Mouse (Mus musculus) liver, adult (tissue): ENCODE measurements around the gene Gys1.

Source experiments
- GATA4 ChIP-seq: IDR thresholded peaks from 2 replicates; pipeline ENCODE4 v1.6.1; 2014; ENCODE audit warnings: mild to moderate bottlenecking, low read length; ENCODE audit not compliant: insufficient replicate concordance

Gene Gys1

DNA sequence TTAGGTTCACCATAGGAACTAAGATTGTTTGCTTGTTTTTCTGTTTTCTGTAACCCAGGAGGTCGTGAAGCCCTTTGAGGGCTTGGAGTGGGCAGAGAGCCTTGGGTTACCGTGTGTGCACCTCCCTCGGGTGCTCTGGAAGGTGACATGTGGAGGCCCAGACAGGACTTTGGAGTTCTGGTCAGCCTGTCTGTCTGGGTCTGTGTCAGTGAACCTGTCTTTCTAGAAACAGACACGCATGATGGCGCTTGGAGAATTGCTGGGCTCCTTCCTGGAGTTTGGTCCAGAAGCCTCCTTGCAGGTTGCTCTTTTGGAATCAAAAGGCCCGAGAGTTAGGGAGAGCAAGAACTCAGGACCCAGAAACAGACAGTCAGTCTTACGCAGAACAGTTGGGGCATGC, 25.7 kb downstream of the Gys1 start:
- TF ChIP-seq GATA4: no peak

DNA sequence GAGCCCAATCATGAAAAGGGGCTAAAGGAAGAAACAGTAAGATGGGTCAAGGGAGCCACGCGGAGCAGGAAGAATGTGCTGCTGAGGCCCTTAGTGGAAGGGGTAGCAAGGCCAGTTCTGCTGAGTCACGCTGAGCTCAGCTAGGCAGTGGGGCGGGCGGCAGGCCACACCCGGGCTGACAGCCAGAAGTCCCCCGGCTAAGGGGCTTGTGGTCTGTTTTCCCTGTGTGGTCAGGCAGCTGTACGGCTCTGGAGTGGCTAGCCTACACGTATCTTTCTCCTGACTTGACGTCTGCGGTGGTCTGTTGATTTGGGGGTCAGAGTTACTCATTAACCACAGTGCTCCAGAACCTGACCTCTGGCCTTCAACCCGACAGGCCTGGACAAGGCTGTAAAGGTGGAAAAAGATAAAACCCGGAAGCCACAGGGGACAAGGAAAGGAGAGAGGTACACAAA, 26.2 kb downstream of the Gys1 start:
- peak; percentile 63; the same call in 1 of the 2 replicates for TF ChIP-seq GATA4

DNA sequence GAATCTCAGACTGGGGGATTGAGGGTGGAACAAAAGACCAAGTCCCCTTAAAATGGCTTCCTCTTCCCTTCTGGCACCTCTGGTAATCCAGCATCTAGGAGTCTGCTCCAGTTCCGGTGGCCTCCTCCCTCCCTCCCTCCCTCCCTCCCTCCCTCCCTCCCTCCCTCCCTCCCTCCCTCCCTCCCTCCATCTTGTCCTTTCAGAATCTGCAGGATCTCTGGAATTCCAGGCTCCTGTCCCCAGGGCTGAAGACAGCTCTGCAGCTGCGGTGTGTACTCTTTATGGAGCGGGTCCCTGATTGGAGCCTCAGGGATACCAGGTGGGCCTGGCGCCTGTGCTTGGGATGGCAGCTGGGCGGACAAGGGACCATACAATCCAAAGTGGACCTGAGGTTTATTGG, 26.7 kb downstream of the Gys1 start:
- TF ChIP-seq GATA4: no peak

DNA sequence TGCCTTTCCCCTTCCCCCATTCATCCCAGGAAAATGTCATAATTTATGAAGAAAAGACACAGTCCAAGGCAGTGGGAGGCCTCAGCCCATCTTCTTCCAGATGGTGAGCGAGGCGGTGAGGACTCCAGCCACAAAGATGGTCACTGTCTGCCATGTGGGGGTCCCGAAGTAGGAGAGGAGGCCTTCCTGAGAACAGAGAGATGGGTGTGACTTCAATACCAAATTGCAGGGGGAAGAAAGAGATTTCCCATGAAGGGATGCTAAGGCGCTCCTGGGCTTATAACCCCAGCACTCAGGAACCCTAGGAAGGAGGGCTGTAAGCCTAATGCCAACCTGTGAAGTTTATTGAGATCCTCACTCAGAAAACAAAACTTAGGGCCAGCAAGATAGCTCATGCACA, 27.1 kb downstream of the Gys1 start:
- TF ChIP-seq GATA4: no peak

DNA sequence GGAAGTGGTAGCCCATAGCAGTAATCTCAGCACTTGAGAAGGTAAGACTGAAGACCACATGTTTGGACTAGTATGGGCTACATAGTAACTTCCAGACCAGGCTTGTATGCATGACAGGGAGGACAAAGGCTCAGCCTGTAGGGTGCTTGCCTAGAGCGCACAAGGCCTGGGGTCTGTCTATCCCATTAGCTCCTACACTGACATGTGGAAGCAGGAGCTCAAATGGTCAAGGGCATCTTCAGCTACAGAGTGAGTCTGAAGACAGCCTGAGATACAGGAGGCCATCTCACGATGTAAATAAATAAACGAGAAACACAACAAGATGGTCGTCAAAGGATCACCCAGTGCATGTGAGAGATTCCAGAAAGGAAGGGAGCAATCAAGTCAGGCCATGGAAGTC, 27.7 kb downstream of the Gys1 start:
- no peak for TF ChIP-seq GATA4

DNA sequence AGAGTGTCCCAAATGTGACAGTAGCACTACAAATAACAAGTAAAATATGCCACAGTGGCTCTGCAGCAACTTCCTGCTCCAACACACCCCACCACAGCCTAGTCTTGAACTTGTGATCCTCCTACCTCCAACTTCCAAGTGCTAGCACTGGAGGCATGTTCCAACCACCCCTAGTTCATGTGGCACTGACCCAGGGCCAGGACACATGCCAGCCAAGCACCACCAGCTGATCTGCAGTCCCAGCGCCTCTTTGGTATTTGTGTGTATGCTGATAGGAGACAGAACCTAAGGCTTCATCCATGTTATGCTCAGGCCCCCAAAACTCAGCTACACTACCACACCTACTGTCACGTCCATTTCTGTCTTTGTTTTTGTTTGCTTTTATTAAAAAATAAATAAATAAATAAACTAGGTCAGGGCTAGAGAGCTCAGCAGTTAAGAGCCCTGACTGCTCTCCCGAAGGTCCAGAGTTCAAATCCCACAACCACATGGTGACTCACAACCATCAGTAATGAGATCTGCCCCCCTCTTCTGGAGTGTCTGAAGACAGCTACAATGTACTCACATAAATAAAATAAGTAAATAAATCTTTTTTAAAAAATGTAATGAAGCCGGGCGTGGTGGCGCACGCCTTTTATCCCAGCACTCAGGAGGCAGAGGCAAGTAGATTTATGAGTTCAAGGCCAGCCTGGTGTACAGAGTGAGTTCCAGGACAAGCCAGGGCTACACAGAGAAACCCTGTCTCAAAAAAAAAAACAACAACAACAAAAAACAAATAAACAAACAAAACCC, 29.5 kb downstream of the Gys1 start:
- no peak for TF ChIP-seq GATA4

DNA sequence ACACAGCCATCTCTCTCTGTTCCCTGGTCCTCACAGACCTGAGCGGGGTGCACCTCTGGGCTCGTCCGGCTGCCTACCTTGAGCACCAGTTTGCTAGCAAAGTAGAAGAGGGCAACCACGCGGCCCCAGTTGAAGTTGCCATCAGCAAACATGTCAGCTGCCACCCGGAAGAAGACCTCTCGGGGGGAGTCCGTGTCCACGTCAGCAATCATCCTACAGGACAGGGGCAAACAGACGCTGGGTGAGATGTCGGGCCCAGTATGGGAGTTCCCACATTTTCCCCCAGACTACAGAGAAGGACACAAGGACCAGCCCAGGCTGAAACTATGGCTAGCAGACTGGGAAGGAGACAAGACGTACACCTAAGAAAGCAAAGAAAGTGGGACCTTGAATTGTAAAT, 30.5 kb downstream of the Gys1 start:
- TF ChIP-seq GATA4: no peak

DNA sequence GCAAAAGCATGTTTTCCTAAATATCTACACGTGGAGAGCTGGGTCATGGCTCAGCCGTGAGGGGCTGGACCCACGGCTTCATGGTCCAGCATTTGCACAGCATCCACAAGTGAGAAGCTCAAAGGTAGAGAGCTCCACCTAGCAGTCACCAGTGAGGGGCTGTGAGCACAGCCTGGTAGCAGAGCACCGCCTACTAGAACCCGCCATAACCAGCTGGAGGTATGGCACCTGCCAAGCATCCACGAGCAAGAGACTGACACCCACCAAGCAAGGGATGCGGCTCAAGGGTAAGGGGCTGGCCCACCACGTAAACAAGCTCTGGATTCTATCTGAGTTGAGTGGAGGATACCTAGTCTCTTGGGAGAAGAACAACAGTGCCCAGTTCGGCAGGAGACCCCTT, 30.9 kb downstream of the Gys1 start:
- TF ChIP-seq GATA4: no peak

DNA sequence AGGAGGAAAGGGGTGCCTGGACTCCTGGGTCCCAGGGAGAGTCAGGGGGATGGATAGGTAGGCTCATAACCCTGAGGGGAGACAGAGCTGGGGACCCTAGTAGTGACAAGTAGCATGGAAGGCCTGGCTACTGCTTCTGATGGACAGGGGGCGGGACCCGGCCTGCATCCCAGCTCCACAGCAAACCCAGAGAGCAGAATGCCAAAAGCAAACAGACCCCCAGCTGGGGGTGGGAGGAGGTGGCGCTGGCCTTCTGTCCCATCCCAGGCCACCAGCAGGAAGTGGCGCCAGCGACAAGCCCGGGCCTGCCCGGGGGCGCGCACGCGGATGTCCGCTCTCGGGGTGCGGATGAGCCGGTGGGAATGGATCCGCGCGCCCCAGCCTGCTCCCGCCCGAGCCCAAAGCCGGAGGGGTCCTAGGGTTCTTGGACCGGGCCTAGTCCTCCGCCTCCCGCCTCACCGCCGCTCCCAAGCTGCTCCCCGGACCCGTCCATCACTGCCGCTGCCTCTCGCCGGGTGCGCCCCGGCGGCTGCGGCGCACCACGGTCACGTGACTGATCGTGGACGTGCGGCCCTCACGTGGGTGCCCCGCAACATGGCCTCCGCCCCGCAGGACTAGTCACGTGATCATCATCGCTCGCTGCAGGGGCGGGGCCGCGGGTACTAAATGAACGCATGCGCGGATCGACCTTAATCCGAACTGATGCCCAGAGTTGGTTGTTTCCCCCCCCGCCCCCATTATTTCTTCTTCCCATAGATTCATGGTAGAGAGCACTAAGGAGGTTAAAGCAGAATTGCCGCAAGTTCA, 31.8 kb downstream of the Gys1 start, which contains the start of gene Bax:
TSS of gene Bax (minus strand) at position 616 of the 807 bp plus-strand sequence.
- 0 out of 2 replicates have a peak, but pooled peaks have one; percentile 4 for TF ChIP-seq GATA4

DNA sequence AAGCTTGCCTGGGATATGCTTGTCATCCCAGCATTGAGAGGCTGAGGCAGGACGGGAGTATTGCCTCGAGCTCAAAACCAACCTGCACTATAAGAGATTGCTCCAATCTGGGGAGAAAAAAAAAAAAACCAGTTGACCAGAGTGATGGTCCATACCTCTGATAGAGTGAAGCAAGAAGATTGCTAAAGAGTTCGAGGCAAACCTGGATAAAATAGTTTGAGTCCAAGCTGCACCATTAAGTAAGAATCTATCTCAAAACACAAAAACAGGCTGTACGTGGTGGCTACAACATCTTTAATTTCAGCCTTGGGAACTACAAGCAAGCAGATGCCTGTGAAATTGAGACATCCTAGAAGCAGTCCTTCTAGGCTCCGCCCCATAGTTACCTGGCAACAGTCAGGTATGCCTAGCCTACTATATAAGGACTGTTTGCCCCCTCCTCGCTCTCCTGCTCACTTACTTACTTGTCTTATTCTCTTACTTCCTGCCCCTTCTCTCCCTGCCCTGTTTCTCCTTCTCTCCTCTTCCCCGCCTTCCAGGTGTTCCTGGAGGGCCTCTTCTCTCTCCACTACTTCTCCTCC, 32.5 kb downstream of the Gys1 start:
- TF ChIP-seq GATA4: no peak

DNA sequence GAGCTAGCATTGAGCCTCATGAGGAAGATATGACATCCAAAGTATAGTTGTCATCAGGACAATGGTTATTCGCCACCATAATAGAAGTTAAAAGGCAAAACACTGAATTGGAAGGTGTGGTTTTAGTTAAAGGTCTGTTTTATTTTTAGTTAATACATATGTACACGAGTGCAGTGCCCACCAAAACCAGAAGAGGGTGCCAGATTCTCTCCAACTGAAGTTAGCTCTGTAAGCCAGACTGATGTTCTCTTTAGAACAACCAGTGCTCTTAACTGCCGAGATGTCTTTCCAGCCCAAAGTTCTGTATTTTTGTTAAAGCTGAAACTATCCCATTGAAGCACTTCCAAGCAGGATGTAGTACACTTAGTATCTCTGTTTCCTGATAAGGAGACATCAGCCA, 36.2 kb downstream of the Gys1 start:
- no peak for TF ChIP-seq GATA4

DNA sequence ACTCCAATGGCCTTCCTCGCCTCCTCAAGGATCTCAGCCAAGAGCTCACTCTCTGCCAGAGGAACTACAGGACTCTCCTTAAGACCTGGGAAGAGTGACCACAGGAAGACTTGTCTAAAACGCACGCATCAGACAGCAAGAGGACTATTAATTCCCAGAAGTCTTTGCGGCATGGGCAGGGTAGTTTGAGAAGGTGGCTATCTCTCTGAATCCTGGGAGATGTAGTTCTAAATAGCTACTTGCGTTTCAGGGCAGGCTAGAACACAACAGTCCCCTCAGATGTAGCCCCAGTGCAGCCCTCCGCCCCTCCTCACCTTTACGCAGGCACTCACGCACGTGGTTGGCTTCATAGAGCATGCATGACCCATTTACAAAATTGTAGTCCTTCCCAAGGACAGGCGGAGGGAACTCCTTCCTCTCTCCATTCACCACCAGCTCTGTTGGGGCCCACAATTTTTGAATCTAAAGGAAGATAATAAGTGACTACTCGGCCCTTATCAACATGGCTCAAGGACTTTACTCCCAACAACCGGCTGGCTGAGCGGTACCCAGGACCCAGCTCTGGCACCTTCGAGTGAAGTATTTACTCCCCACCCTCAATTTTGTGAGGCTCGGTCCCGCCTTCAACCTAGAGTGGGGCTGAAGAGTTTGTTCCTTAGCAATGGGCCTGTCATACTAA, 40.8 kb downstream of the Gys1 start:
- TF ChIP-seq GATA4: no peak

DNA sequence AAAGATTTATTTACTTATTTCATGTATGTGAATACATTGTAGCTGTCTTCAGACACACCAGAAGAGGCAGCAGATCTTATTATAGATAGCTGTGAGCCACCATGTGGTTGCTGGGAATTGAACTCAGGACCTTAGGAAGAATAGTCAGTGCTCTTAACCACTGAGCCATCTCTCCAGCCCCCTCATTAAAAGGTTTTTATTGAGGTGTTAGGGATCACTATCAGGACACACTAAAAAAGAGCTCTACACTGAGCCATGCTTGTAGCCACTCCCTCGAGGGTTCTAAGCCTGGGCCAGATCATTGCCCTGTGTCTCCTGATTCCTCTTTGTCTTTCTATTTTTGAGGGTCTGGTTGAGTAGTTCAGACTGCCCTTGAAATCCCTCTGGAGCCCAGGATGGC, 41.8 kb downstream of the Gys1 start:
- no peak for TF ChIP-seq GATA4

DNA sequence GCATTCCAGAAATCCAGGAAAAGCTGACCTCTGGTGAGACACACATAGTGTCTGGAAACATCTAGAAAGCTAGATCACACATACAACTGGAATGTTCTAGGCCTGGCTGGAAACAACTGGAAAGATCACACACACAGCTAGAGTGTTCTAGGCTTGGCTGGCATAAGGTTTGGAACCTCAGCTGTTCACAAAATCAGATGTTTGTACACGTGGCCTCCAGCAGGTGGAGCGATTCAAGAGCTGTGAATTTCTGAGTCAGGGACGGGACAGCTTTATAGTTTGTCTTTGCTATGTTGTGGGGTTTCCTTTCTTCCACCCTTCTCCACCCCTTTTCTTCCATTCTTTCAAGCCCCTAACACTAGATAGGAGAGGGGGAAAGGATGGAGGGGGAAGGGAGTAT, 42.4 kb downstream of the Gys1 start:
- no peak for TF ChIP-seq GATA4

DNA sequence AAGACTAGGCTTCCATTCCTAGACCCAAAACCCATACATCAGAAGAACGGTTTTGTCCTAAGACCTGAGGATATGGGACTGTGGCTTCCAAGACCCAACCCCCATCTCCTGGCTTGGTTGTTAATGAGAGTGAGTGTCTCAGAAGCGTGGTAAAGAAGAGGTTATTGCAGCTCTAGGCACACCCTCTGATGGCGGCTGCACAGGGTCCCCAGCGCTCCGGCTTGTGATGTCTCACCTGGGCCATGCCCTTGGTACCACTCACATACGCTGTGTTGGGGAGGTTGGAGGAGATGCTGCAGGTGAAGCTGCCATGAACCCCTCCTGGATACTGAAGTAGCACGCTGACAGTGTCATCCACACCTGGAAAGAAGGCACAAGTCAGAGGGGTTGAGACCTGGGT, 44.1 kb downstream of the Gys1 start:
- TF ChIP-seq GATA4: no peak
